Mouse (Mus musculus) ES-CJ7 (cell line): ENCODE results near the gene Vps52.
"Not testable (repeated sequence)": the region's sequence is repeated elsewhere in the genome, so short reads cannot be mapped to it uniquely, and the experiment has no call there.

Source experiments
- DNase-seq: peaks from one replicate; pipeline ENCODE4 v3.0.0; 2011; ENCODE audit warnings: low read depth, low spot score

Gene Vps52

GRCm38 (mm10) chr17:33941381-33941780 is 14.2 kb upstream of the Vps52 start:
- DNase-seq = no peak

GRCm38 (mm10) chr17:33943454-33943853 is 12.2 kb upstream of the Vps52 start:
- no peak for DNase-seq

GRCm38 (mm10) chr17:33947430-33948089 is 8.1 kb upstream of the Vps52 start:
- DNase-seq = no peak

- no peak for DNase-seq
Observed at GRCm38 (mm10) chr17:33948090-33948904, 7.3 kb upstream of the Vps52 start.

- no peak for DNase-seq
Observed at GRCm38 (mm10) chr17:33948905-33949537, 6.6 kb upstream of the Vps52 start.

- DNase-seq = no peak
Observed at GRCm38 (mm10) chr17:33950131-33950625, 5.4 kb upstream of the Vps52 start.

- peak; percentile 93 for DNase-seq
Observed at GRCm38 (mm10) chr17:33951021-33951946, 4.3 kb upstream of the Vps52 start, which contains the start of gene B3galt4. TSS of gene B3galt4 (minus strand) at chr17:33951488.

GRCm38 (mm10) chr17:33952015-33952414 is 3.6 kb upstream of the Vps52 start:
- DNase-seq = not testable (repeated sequence)

- DNase-seq = no peak
Observed at GRCm38 (mm10) chr17:33952879-33953278, 2.7 kb upstream of the Vps52 start.

GRCm38 (mm10) chr17:33953310-33953709 is 2.3 kb upstream of the Vps52 start:
- DNase-seq = no peak

GRCm38 (mm10) chr17:33953961-33954565 is 1.5 kb upstream of the Vps52 start:
- DNase-seq = no peak

GRCm38 (mm10) chr17:33954646-33955554 is 712 bp upstream of the Vps52 start:
- DNase-seq = no peak

- no peak for DNase-seq
Observed at GRCm38 (mm10) chr17:33956336-33956735, 724 bp downstream of the Vps52 start.

- no peak for DNase-seq
Observed at GRCm38 (mm10) chr17:33957493-33957892, 1.9 kb downstream of the Vps52 start.

GRCm38 (mm10) chr17:33958451-33958850 is 2.8 kb downstream of the Vps52 start:
- no peak for DNase-seq

- DNase-seq = no peak
Observed at GRCm38 (mm10) chr17:33959135-33959534, 3.5 kb downstream of the Vps52 start.

GRCm38 (mm10) chr17:33959948-33960347 is 4.3 kb downstream of the Vps52 start:
- DNase-seq = no peak

GRCm38 (mm10) chr17:33962876-33963275 is 7.3 kb downstream of the Vps52 start:
- no peak for DNase-seq

GRCm38 (mm10) chr17:33965082-33965845 is 9.7 kb downstream of the Vps52 start:
- DNase-seq = no peak
